Mouse (Mus musculus) heart, adult 2 months (tissue): ENCODE measurements around the gene Atp11b. TPM values are rescaled to one million over a fixed set of nuclear protein-coding genes. Genes with fewer than 3 reads are reported as not detected.

Source experiments
- DNase-seq, 2 experiments: peaks; one replicate each; pipeline ENCODE4 v3.0.0; 2021
- H3K27ac ChIP-seq: fragments of 200-600 bp; 2 replicates; pipeline ENCODE4 v1.8.1; 2022
- H3K27me3 ChIP-seq: fragments of 200-500 bp; 2 replicates; pipeline ENCODE4 v1.6.1; 2012; ENCODE audit warnings: mild to moderate bottlenecking, low read length, inconsistent platforms, mixed read lengths; ENCODE audit not compliant: control insufficient read depth, insufficient read depth
- H3K36me3 ChIP-seq: fragments of 200-500 bp; 2 replicates; pipeline ENCODE4 v1.6.1; 2012; ENCODE audit warnings: low read length, inconsistent platforms; ENCODE audit not compliant: control insufficient read depth, insufficient read depth
- H3K4me1 ChIP-seq: fragments of 200-500 bp; 2 replicates; pipeline ENCODE4 v1.6.1; 2011; ENCODE audit warnings: low read length; ENCODE audit not compliant: control insufficient read depth, insufficient read depth
- H3K4me3 ChIP-seq: fragments of 200-600 bp; 2 replicates; pipeline ENCODE4 v1.8.1; 2022
- H3K79me2 ChIP-seq: fragments of 200-500 bp; replicated peaks from 2 replicates; pipeline ENCODE4 v1.6.1; 2012; ENCODE audit warnings: mild to moderate bottlenecking, inconsistent platforms, low read length, moderate library complexity, mixed read lengths; ENCODE audit not compliant: control insufficient read depth, insufficient read depth
- H3K9ac ChIP-seq: fragments of 200-500 bp; 2 replicates; pipeline ENCODE4 v1.6.1; 2012; ENCODE audit warnings: low read depth, mild to moderate bottlenecking, control low read depth, inconsistent platforms, low read length, mixed read lengths
- CTCF ChIP-seq: fragments of 200-600 bp; IDR thresholded peaks from 2 replicates; pipeline ENCODE4 v1.8.1; 2022; ENCODE audit warnings: antibody characterized with exemption, mild to moderate bottlenecking, moderate library complexity
- EP300 ChIP-seq: fragments of 200-500 bp; IDR thresholded peaks from 2 replicates; pipeline ENCODE4 v1.6.1; 2011; ENCODE audit warnings: low read depth, low read length, control low read depth; ENCODE audit not compliant: insufficient read depth
- POLR2A ChIP-seq: fragments of 200-500 bp; IDR thresholded peaks from 2 replicates; pipeline ENCODE4 v1.6.1; 2011; ENCODE audit warnings: mild to moderate bottlenecking, low read depth, low read length, control low read depth; ENCODE audit not compliant: insufficient read depth
- WGBS: fragments of 180-500 bp; shearing (Covaris S2); methylation state at CpG from one replicate; pipeline ENCODE4 v1.1.7; 2018; 5-methylcytosine and 5-hydroxymethylcytosine counted together
- intact Hi-C: fragments of 180-260 bp; cut with DNase I; formaldehyde crosslinking; loops from one replicate; pipeline ENCODE4 v1.15.1; 2025
- polyA plus RNA-seq: library from polyadenylated mRNA; depleted of rRNA; stranded (reverse); fragments of >200 nt; gene quantifications from 2 replicates; pipeline ENCODE4 v1.2.3, GENCODE M21; 2012
- total RNA-seq, 2 experiments: library from RNA; stranded (reverse); gene quantifications; 2 replicates each; pipeline ENCODE4 v1.2.3; 2021

Gene Atp11b
- total and polyA plus RNA-seq, 3 experiments: 10.2 to 23.5 (median 23.4) TPM

- DNase-seq: no peak
- intact Hi-C loops: loop anchor here (5.0 kb wide), 1 partner anchor 316 kb away; the partner anchor contains the start of gene Acad9
- WGBS: 61% methylated on average over 2 of the region's 2 CpGs
- H3K36me3 ChIP-seq: no peaks in the 10 kb centered on the region
- H3K79me2 ChIP-seq: no peaks in the 10 kb centered on the region
- H3K4me1 ChIP-seq: no peaks in the 10 kb centered on the region
- TF ChIP-seq CTCF (no peak), EP300 (no peak), POLR2A (no peak)
- H3K9ac ChIP-seq: no peak overlapping the region
- no peak overlapping the region for H3K27ac ChIP-seq
- H3K4me3 ChIP-seq: no peak overlapping the region
- H3K27me3 ChIP-seq: no peaks in the 10 kb centered on the region
Measured at GRCm38 (mm10) chr3:35751724-35752123, 2.2 kb upstream of the Atp11b start.

- Histone ChIP-seq H3K27me3 (no peaks in the 10 kb centered on the region), H3K36me3 (no peaks in the 10 kb centered on the region), H3K4me3 (no peak overlapping the region), H3K79me2 (peaks cover 4% of the 10 kb centered on the region), H3K27ac (no peak overlapping the region), H3K4me1 (no peaks in the 10 kb centered on the region), H3K9ac (no peak overlapping the region)
- no peak for TF ChIP-seq POLR2A
- WGBS: 63% methylated on average over 4 of the region's 4 CpGs
- intact Hi-C loops: no loop called here
- DNase-seq: no peak
Measured at GRCm38 (mm10) chr3:35762735-35763134, 8.8 kb downstream of the Atp11b start.

GRCm38 (mm10) chr3:35764637-35765617 is 11.0 kb downstream of the Atp11b start:
- Histone ChIP-seq H3K36me3 (no peaks in the 10 kb centered on the region), H3K9ac (no peak overlapping the region), H3K27me3 (no peaks in the 10 kb centered on the region), H3K4me3 (no peak overlapping the region), H3K27ac (no peak overlapping the region), H3K4me1 (no peaks in the 10 kb centered on the region), H3K79me2 (peaks cover 1% of the 10 kb centered on the region)
- intact Hi-C loops: no loop called here
- no peak for DNase-seq
- 68% methylated on average over 7 of the region's 7 CpGs for WGBS
- TF ChIP-seq POLR2A (no peak), CTCF (no peak), EP300 (no peak)

- Histone ChIP-seq H3K4me1 (no peaks in the 10 kb centered on the region; the same call in 1 of the 2 replicates), H3K36me3 (no peaks in the 10 kb centered on the region), H3K27me3 (no peaks in the 10 kb centered on the region), H3K4me3 (no peak overlapping the region), H3K9ac (no peak overlapping the region), H3K27ac (no peak overlapping the region), H3K79me2 (no peaks in the 10 kb centered on the region; the same call in 1 of the 2 replicates)
- no peak for DNase-seq
- 82% methylated on average over 3 of the region's 3 CpGs for WGBS
- TF ChIP-seq POLR2A (no peak), EP300 (no peak), CTCF (no peak)
- intact Hi-C loops: no loop called here
Measured at GRCm38 (mm10) chr3:35779748-35780147, 25.8 kb downstream of the Atp11b start.

GRCm38 (mm10) chr3:35802040-35802439 is 48.1 kb downstream of the Atp11b start:
- Histone ChIP-seq H3K4me3 (no peak overlapping the region), H3K36me3 (no peaks in the 10 kb centered on the region; the same call in 1 of the 2 replicates), H3K27me3 (0 out of 2 replicates have a peak, but pooled peaks cover 1% of the 10 kb centered on the region), H3K27ac (no peak overlapping the region), H3K9ac (no peak overlapping the region), H3K4me1 (no peaks in the 10 kb centered on the region), H3K79me2 (no peaks in the 10 kb centered on the region)
- DNase-seq: no peak
- no peak for TF ChIP-seq POLR2A
- TF ChIP-seq EP300: no peak
- no peak for TF ChIP-seq CTCF
- 88% methylated on average over 2 of the region's 2 CpGs for WGBS
- intact Hi-C loops: no loop called here

DNA sequence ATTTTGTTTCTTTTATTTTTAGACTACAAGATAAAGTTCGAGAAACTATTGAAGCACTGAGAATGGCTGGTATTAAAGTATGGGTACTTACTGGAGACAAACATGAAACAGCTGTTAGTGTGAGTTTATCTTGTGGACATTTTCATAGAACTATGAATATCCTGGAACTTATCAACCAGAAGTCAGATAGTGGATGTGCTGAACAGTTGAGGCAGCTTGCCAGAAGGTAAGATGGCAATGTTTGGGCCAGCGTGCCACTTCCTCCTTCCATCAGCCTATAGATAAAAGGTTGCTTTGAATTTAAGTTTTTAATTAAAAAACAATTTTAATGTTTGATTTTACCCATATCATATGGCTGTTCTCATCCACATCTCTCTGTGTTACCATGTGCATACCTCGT is 66.0 kb downstream of the Atp11b start:
- no peak for DNase-seq
- no peak for TF ChIP-seq POLR2A
- TF ChIP-seq EP300: no peak
- Histone ChIP-seq H3K27ac (no peak overlapping the region), H3K9ac (no peak overlapping the region), H3K4me1 (no peaks in the 10 kb centered on the region), H3K4me3 (no peak overlapping the region), H3K36me3 (no peaks in the 10 kb centered on the region), H3K79me2 (no peaks in the 10 kb centered on the region), H3K27me3 (no peaks in the 10 kb centered on the region)
- intact Hi-C loops: no loop called here
- 67% methylated on average over 3 of the region's 3 CpGs for WGBS
